Mouse (Mus musculus) ES-CJ7 (cell line): ENCODE results near the gene Rdh5.

Experiments used
- DNase-seq: peaks from one replicate; pipeline ENCODE4 v3.0.0; 2011; ENCODE audit warnings: low read depth, low spot score

The Rdh5 gene

GRCm38 (mm10) chr10:128904812-128905211, 17.9 kb downstream of the Rdh5 start:
- no peak for DNase-seq

- no peak for DNase-seq
Observed at GRCm38 (mm10) chr10:128902409-128902988, 20.2 kb downstream of the Rdh5 start.

- DNase-seq, result peak; percentile 52
Observed at GRCm38 (mm10) chr10:128901409-128901808, 21.3 kb downstream of the Rdh5 start.

- DNase-seq, result peak; percentile 86
Observed at GRCm38 (mm10) chr10:128900698-128901097, 22.0 kb downstream of the Rdh5 start, which contains the start of gene Cd63. Cd63 (plus strand) TSS chr10:128900989.

GRCm38 (mm10) chr10:128899759-128900490, 22.8 kb downstream of the Rdh5 start:
- DNase-seq, result no peak

- DNase-seq, result no peak
Observed at GRCm38 (mm10) chr10:128897501-128897900, 25.2 kb downstream of the Rdh5 start.

- DNase-seq, result no peak
Observed at GRCm38 (mm10) chr10:128896807-128897206, 25.9 kb downstream of the Rdh5 start.

- peak; percentile 34 for DNase-seq
Observed at GRCm38 (mm10) chr10:128895952-128896693, 26.6 kb downstream of the Rdh5 start.

- peak; percentile 90 for DNase-seq
Observed at GRCm38 (mm10) chr10:128895437-128895836, 27.3 kb downstream of the Rdh5 start.

GRCm38 (mm10) chr10:128892246-128892645, 30.4 kb downstream of the Rdh5 start:
- no peak for DNase-seq

GRCm38 (mm10) chr10:128891296-128892094, 31.2 kb downstream of the Rdh5 start, which contains the start of gene Gdf11:
Gdf11 (minus strand) TSS chr10:128891718.
- DNase-seq, result peak; percentile 66

GRCm38 (mm10) chr10:128890383-128891295, 32.0 kb downstream of the Rdh5 start:
- DNase-seq, result no peak

GRCm38 (mm10) chr10:128889846-128890245, 32.8 kb downstream of the Rdh5 start:
- DNase-seq, result no peak

GRCm38 (mm10) chr10:128888941-128889827, 33.5 kb downstream of the Rdh5 start:
- DNase-seq, result peak; percentile 85

GRCm38 (mm10) chr10:128882067-128882466, 40.6 kb downstream of the Rdh5 start:
- DNase-seq, result no peak

- no peak for DNase-seq
Observed at GRCm38 (mm10) chr10:128878811-128879210, 43.9 kb downstream of the Rdh5 start.

GRCm38 (mm10) chr10:128878291-128878690, 44.4 kb downstream of the Rdh5 start:
- no peak for DNase-seq

- no peak for DNase-seq
Observed at GRCm38 (mm10) chr10:128870341-128870740, 52.3 kb downstream of the Rdh5 start.

- no peak for DNase-seq
Observed at GRCm38 (mm10) chr10:128866518-128866917, 56.2 kb downstream of the Rdh5 start.
